Mouse (Mus musculus) testis, postnatal 10 days (tissue): ENCODE data around the gene Rbm43.
"Not testable (repeated sequence)": the region's sequence is repeated elsewhere in the genome, so short reads cannot be mapped to it uniquely, and the experiment has no call there.

Experiments used
- DNase-seq: peaks from one replicate; pipeline ENCODE4 v3.0.0; 2021; ENCODE audit warnings: low spot score

The Rbm43 gene

GRCm38 (mm10) chr2:51914532-51914931, 20.4 kb downstream of the Rbm43 start:
- DNase-seq = no peak

GRCm38 (mm10) chr2:51912740-51913139, 22.2 kb downstream of the Rbm43 start:
- DNase-seq = no peak

- DNase-seq = no peak
Measured at GRCm38 (mm10) chr2:51911864-51912263, 23.1 kb downstream of the Rbm43 start.

DNA sequence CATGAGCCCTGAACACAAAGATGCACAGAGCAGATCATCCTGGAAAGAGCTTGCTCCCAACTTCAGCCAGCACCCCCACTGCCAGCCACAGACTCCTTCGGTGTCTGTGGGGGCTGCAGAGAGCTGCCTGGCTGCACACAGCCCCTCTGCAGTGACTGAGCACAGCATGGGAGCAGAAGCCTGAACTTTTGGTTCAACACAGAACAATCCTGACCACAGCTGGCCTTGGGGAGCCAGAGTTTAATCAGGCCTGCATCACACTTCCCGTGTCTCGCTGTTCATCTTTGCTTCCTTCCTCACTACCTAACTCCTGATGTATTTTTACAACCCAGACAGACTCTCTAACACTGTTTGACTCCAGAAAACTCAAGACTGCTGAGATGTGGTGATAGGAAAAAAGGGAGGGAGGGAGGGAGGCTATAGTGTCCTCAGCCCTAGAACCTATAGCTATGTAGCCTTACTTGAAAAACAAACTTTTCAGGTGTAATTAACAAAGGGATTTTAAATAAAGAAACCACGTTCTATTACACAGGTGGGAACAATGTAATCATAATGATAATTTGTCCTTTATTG, 27.3 kb downstream of the Rbm43 start:
- no peak for DNase-seq

DNA sequence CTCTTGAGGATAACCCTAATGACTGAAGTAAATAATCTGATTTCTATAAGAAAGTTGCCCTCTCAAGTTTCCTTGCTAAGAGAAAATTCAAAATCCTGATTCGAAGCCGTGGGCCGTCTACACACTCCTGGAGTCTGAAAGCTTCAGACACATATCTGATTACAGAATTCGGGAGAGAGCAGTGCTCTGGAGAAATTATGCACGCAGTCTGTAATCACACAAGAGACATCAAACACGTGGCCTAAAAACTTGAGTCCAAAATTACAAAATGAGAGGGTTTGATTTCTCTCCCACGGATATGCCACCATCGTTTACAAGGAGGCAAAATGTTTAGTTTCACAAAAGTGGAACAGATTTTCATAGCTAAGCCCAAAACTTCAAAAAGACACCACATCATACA, 29.3 kb downstream of the Rbm43 start:
- no peak for DNase-seq

DNA sequence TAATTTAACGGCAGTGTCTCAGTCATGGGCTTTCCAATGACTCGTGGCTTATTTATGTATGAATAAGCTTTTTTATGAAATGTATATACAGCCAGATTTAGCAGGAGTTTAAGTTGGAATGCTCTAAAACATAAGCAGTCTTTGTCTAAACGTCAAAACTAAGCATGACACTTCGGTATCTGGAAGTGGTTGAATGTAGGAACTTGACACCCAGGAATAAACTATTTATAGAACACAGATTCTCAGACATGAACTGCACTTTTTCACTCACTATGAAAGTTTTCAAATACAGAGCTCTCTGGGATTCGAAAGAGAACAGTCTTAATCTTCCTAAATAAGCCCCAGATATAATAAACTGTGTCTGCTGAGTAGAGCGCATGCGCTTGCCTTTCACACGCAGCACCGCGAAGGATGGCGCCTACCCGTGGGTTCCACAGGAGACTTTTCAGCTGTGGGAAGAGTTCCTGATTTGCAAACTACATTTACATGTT, 42.5 kb downstream of the Rbm43 start:
- no peak for DNase-seq

DNA sequence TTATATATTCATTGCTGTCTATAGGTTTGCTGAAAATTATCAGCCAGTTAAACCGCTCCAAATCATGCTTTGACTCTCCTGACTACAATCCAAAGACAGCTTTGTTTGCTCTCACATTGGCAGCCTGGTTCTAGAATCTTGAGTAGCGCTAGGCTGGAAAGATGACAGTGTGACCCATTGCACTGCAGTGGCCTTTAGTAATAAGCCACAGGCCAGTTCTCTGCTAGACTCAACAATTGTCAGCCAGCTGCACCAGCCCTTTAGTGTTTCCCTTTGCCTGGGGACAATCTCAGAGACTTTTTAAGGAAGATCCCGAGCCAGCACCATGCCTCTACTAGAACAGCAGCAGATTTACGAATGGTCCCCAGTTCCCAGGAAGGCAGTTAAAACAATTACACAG, 44.0 kb downstream of the Rbm43 start:
- no peak for DNase-seq

DNA sequence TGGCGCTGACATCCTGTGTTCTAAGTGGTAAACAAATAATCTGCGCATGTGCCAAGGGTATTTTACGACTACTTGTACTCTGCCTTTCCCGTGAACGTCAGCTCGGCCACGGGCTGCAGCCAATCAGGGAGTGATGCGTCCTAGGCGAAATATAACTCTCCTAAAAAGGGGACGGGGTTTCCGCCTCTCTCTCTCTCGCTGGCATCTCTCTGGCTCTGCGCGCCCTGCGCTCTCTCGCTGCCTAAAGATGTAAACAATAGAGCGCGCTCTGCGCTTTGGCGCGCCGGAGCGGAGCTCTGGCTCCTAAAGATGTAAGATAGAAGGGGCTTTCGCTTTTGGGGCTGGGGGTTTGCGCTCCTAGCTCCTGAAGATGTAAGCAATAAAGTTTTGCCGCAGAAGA, 44.8 kb downstream of the Rbm43 start:
- DNase-seq = not testable (repeated sequence)

GRCm38 (mm10) chr2:51880143-51880542, 54.8 kb downstream of the Rbm43 start:
- DNase-seq = no peak
